Comparison of ENCODE assay signal across 10 mouse cellular contexts in the genomic region with DNA sequence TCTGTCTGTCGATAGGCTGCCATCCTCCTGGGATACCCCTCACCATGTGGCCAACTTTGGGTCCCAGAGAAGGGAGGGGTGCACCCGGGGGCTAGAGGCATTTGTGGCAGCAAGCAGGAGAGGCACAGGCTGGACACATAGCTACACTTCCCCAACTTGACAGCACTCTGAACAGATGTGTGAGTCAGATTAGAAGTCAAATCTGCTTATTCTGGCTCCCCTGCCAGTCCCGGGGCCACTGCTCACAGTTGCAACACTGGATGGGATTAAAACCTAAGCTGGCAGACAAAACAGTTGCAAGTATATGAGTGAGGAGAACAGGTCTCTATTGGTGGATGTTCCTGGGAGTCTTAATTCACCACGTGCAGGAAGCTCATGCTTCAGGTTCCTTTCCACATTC.
"Had no signal": no experiment of that assay in that cellular context is flagged by ENCODE, and none has a peak within 500 bp of the region (broad histone marks: within the 10 kb centered on the region; RNA-seq: fewer than 3 reads in every experiment).

No protein-coding gene starts in this region.

- DNase-seq: kidney, postnatal 25 days; layer of hippocampus, adult 9-11 months; left cerebral cortex, postnatal 4 days; lung, adult 18-20 months; right cerebral cortex, postnatal 14 days; thymus, postnatal 4 days had no signal

- H3K4me1 ChIP-seq: limb, embryonic 13.5 days; midbrain, embryonic 15.5 days; neural tube, embryonic 13.5 days had no signal

- ATAC-seq: midbrain, embryonic 15.5 days had no signal

- H3K4me3 ChIP-seq: limb, embryonic 13.5 days; midbrain, embryonic 10.5 days; midbrain, embryonic 15.5 days; neural tube, embryonic 13.5 days had no signal

- H3K9me3 ChIP-seq: midbrain, embryonic 10.5 days; midbrain, embryonic 15.5 days; neural tube, embryonic 13.5 days had no signal

- H3K27me3 ChIP-seq: midbrain, embryonic 15.5 days; neural tube, embryonic 13.5 days had no signal

- H3K36me3 ChIP-seq: limb, embryonic 13.5 days; midbrain, embryonic 10.5 days; midbrain, embryonic 15.5 days; neural tube, embryonic 13.5 days had no signal
